Mouse (Mus musculus) limb, embryonic 14.5 days (tissue): ENCODE results near the gene S100pbp. TPM values are rescaled to one million over a fixed set of nuclear protein-coding genes. Genes with fewer than 3 reads are reported as not detected.

ENCODE experiments used
- ATAC-seq: fragments of 200-750 bp; cut with Nextera tagmentation; 2 replicates; pipeline ENCODE4 v1.8.0; 2017; ENCODE audit warnings: low read depth, moderate number of reproducible peaks, moderate TSS enrichment; ENCODE audit not compliant: low FRiP score
- DNase-seq: peaks from one replicate; pipeline ENCODE4 v3.0.0-alpha.2; 2015; ENCODE audit warnings: low spot score
- H3K27ac ChIP-seq: fragments of 300-500 bp; sonication (generic); replicated peaks from 2 replicates; pipeline ENCODE4 v1.5.1; 2014; ENCODE audit warnings: low read depth, mild to moderate bottlenecking, low read length, moderate library complexity, mixed read lengths
- H3K27me3 ChIP-seq: fragments of 300-500 bp; sonication (generic); 2 replicates; pipeline ENCODE4 v1.6.1; 2014; ENCODE audit warnings: low read length, mixed read lengths; ENCODE audit not compliant: control insufficient read depth, insufficient read depth
- H3K36me3 ChIP-seq: fragments of 300-500 bp; sonication (generic); 2 replicates; pipeline ENCODE4 v1.6.1; 2014; ENCODE audit warnings: mild to moderate bottlenecking, low read length, moderate library complexity, mixed read lengths; ENCODE audit not compliant: control insufficient read depth, insufficient read depth
- H3K4me1 ChIP-seq: fragments of 300-500 bp; sonication (generic); 2 replicates; pipeline ENCODE4 v1.6.1; 2014; ENCODE audit warnings: antibody characterized with exemption, low read length, mixed read lengths; ENCODE audit not compliant: control insufficient read depth, insufficient read depth
- H3K4me2 ChIP-seq: fragments of 300-500 bp; sonication (generic); replicated peaks from 2 replicates; pipeline ENCODE4 v1.6.1; 2014; ENCODE audit warnings: low read depth, mild to moderate bottlenecking, low read length, moderate library complexity; ENCODE audit not compliant: severe bottlenecking
- H3K4me3 ChIP-seq: fragments of 300-500 bp; sonication (generic); replicated peaks from 2 replicates; pipeline ENCODE4 v1.5.1; 2014; ENCODE audit warnings: low read length
- H3K9ac ChIP-seq: fragments of 300-500 bp; sonication (generic); 2 replicates; pipeline ENCODE4 v1.6.1; 2014; ENCODE audit warnings: mild to moderate bottlenecking, low read depth, low read length, moderate library complexity; ENCODE audit not compliant: severe bottlenecking
- H3K9me3 ChIP-seq: fragments of 300-500 bp; sonication (generic); 2 replicates; pipeline ENCODE4 v1.6.1; 2016; ENCODE audit warnings: low read length; ENCODE audit not compliant: control insufficient read depth
- POLR2A ChIP-seq: fragments of 200-500 bp; IDR thresholded peaks from 2 replicates; pipeline ENCODE4 v1.8.0; 2012; ENCODE audit warnings: inconsistent platforms, mild to moderate bottlenecking, moderate library complexity, borderline replicate concordance; ENCODE audit not compliant: insufficient read depth, insufficient read length; ENCODE audit errors: extremely low read depth
- WGBS: fragments of 180-500 bp; shearing (Covaris S2); extraction: QIAGEN DNeasy Blood & Tissue Kit; methylation state at CpG from one replicate; pipeline ENCODE4 v1.1.7; 2014; 5-methylcytosine and 5-hydroxymethylcytosine counted together
- polyA plus RNA-seq, 2 experiments: library from polyadenylated mRNA; depleted of rRNA in 1 of 2; stranded (reverse) in 1 of 2; unstranded in 1 of 2; fragments of >200 nt; fragmentation: Nextera tagmentation in 1 of 2; extraction: Ambion mirVana in 1 of 2; gene quantifications; 2 replicates each; pipeline versions ENCODE4 v1.2.1 to v1.2.3; 2012 to 2014

Gene S100pbp
- polyA plus RNA-seq, 2 experiments = 14.9 to 59.9 TPM

- ATAC-seq (no peak), DNase-seq (no peak)
- no peak for TF ChIP-seq POLR2A
- H3K4me1 ChIP-seq = peaks cover 10% of the 10 kb centered on the region
- 36% methylated on average over 9 of the region's 9 CpGs for WGBS
- no peaks in the 10 kb centered on the region for H3K36me3 ChIP-seq
- peaks cover 13% of the 10 kb centered on the region; the same call in 1 of the 2 replicates for H3K27me3 ChIP-seq
- H3K9ac ChIP-seq = no peak overlapping the region
- no peak overlapping the region for H3K4me2 ChIP-seq
- H3K27ac ChIP-seq = no peak overlapping the region
- H3K4me3 ChIP-seq = no peak overlapping the region
- no peaks in the 10 kb centered on the region for H3K9me3 ChIP-seq
Measured at GRCm38 (mm10) chr4:129129387-129129786, 60.1 kb downstream of the S100pbp start.

GRCm38 (mm10) chr4:129128582-129129338, 60.8 kb downstream of the S100pbp start:
- Histone ChIP-seq H3K27ac (no peak overlapping the region), H3K36me3 (no peaks in the 10 kb centered on the region), H3K4me2 (no peak overlapping the region), H3K27me3 (peaks cover 16% of the 10 kb centered on the region; the same call in 1 of the 2 replicates), H3K9me3 (no peaks in the 10 kb centered on the region), H3K9ac (no peak overlapping the region), H3K4me1 (peaks cover 10% of the 10 kb centered on the region), H3K4me3 (no peak overlapping the region)
- WGBS = 53% methylated on average over 13 of the region's 13 CpGs
- ATAC-seq (no peak), DNase-seq (no peak)
- no peak for TF ChIP-seq POLR2A

- no peak for TF ChIP-seq POLR2A
- Histone ChIP-seq H3K4me3 (no peak overlapping the region), H3K27me3 (peaks cover 40% of the 10 kb centered on the region), H3K4me2 (no peak overlapping the region; the same call in 1 of the 2 replicates), H3K9ac (no peak overlapping the region), H3K4me1 (peaks cover 19% of the 10 kb centered on the region), H3K9me3 (no peaks in the 10 kb centered on the region), H3K36me3 (no peaks in the 10 kb centered on the region), H3K27ac (no peak overlapping the region)
- ATAC-seq = no peak
- DNase-seq = no peak
- 26% methylated on average over 19 of the region's 19 CpGs for WGBS
Measured at GRCm38 (mm10) chr4:129125736-129126451, 63.6 kb downstream of the S100pbp start.

GRCm38 (mm10) chr4:129124652-129125146, 64.8 kb downstream of the S100pbp start:
- DNase-seq = no peak
- no peak overlapping the region for H3K4me2 ChIP-seq
- no peak for ATAC-seq
- 7% methylated on average over 13 of the region's 13 CpGs for WGBS
- no peaks in the 10 kb centered on the region for H3K36me3 ChIP-seq
- H3K4me3 ChIP-seq = no peak overlapping the region
- H3K27me3 ChIP-seq = peaks cover 48% of the 10 kb centered on the region
- H3K9ac ChIP-seq = peak overlapping the region; percentile 16; the same call in 1 of the 2 replicates
- peaks cover 16% of the 10 kb centered on the region for H3K4me1 ChIP-seq
- no peaks in the 10 kb centered on the region for H3K9me3 ChIP-seq
- no peak for TF ChIP-seq POLR2A
- no peak overlapping the region for H3K27ac ChIP-seq

GRCm38 (mm10) chr4:129122719-129123118, 66.8 kb downstream of the S100pbp start:
- peaks cover 16% of the 10 kb centered on the region for H3K4me1 ChIP-seq
- no peak overlapping the region for H3K4me3 ChIP-seq
- TF ChIP-seq POLR2A = no peak
- DNase-seq (no peak), ATAC-seq (no peak)
- no peak overlapping the region for H3K4me2 ChIP-seq
- H3K27ac ChIP-seq = no peak overlapping the region
- no peaks in the 10 kb centered on the region for H3K36me3 ChIP-seq
- H3K9ac ChIP-seq = no peak overlapping the region
- peaks cover 48% of the 10 kb centered on the region for H3K27me3 ChIP-seq
- no peaks in the 10 kb centered on the region for H3K9me3 ChIP-seq
- 32% methylated on average over 6 of the region's 8 CpGs for WGBS
